Mouse (Mus musculus) hindbrain, postnatal 0 days (tissue): Measurements from ENCODE around the gene Mettl9. TPM values are rescaled to one million over a fixed set of nuclear protein-coding genes. Genes with fewer than 3 reads are reported as not detected.

Experiments used
- ATAC-seq: fragments of 200-750 bp; cut with Nextera tagmentation; 2 replicates; pipeline ENCODE4 v1.8.0; 2017; ENCODE audit warnings: mild to moderate bottlenecking, moderate TSS enrichment, moderate library complexity
- DNase-seq: peaks from one replicate; pipeline ENCODE4 v3.0.0-alpha.2; 2015; ENCODE audit warnings: low spot score
- H3K27ac ChIP-seq: fragments of 300-500 bp; sonication (generic); 2 replicates; pipeline ENCODE4 v1.5.1; 2014; ENCODE audit warnings: mild to moderate bottlenecking
- H3K27me3 ChIP-seq: fragments of 300-500 bp; sonication (generic); 2 replicates; pipeline ENCODE4 v1.6.1; 2014; ENCODE audit warnings: low read length, mixed read lengths; ENCODE audit not compliant: insufficient read depth
- H3K36me3 ChIP-seq: fragments of 300-500 bp; sonication (generic); 2 replicates; pipeline ENCODE4 v1.6.1; 2014; ENCODE audit warnings: low read length, mixed read lengths; ENCODE audit not compliant: insufficient read depth
- H3K4me1 ChIP-seq: fragments of 300-500 bp; sonication (generic); 2 replicates; pipeline ENCODE4 v1.6.1; 2014; ENCODE audit warnings: antibody characterized with exemption, low read length, mixed read lengths; ENCODE audit not compliant: insufficient read depth
- H3K4me2 ChIP-seq: fragments of 300-500 bp; sonication (generic); 2 replicates; pipeline ENCODE4 v1.6.1; 2014; ENCODE audit warnings: low read depth, mild to moderate bottlenecking, low read length, moderate library complexity, mixed read lengths
- H3K4me3 ChIP-seq: fragments of 300-500 bp; sonication (generic); 2 replicates; pipeline ENCODE4 v1.5.1; 2014; ENCODE audit warnings: low read length
- H3K9ac ChIP-seq: fragments of 300-500 bp; sonication (generic); replicated peaks from 2 replicates; pipeline ENCODE4 v1.6.1; 2014; ENCODE audit warnings: mild to moderate bottlenecking, low read length, moderate library complexity, mixed read lengths
- H3K9me3 ChIP-seq: fragments of 300-500 bp; sonication (generic); 2 replicates; pipeline ENCODE4 v1.6.1; 2016; ENCODE audit warnings: low read length, mixed read lengths
- CTCF ChIP-seq: IDR thresholded peaks from 2 replicates; pipeline ENCODE4 v1.5.1; 2016; ENCODE audit warnings: antibody characterized with exemption, control low read depth, low read depth
- WGBS: fragments of 180-500 bp; shearing (Covaris S2); extraction: QIAGEN DNeasy Blood & Tissue Kit; methylation state at CpG from one replicate; pipeline ENCODE4 v1.1.7; 2014; 5-methylcytosine and 5-hydroxymethylcytosine counted together
- polyA plus RNA-seq: library from polyadenylated mRNA; unstranded; fragments of >200 nt; fragmentation: Nextera tagmentation; extraction: Ambion mirVana; gene quantifications from 2 replicates; pipeline ENCODE4 v1.2.1, GENCODE M21; 2015
- total RNA-seq: library from RNA; depleted of rRNA; stranded (reverse); fragments of >200 nt; gene quantifications from 2 replicates; pipeline ENCODE4 v1.2.3, GENCODE M21; 2014; rRNA removed

Gene Mettl9
- 53.4 and 62.1 TPM in 2 replicates for total RNA-seq
- polyA plus RNA-seq: 153 and 155 TPM in 2 replicates

GRCm38 (mm10) chr7:121033856-121034652 lies at the start of gene Mettl9:
TSS of gene Mettl9 (plus strand) at chr7:121034445.
- H3K9ac ChIP-seq: peak within 1 kb of the TSS; percentile 95
- peak within 1 kb of the TSS; percentile 99 for H3K27ac ChIP-seq
- peaks cover 14% of the 10 kb centered on the region for H3K4me1 ChIP-seq
- TF ChIP-seq CTCF: peak; percentile 36; the same call in 1 of the 2 replicates
- WGBS: 2% methylated on average over 37 of the region's 43 CpGs
- peak within 1 kb of the TSS; percentile 90 for H3K4me3 ChIP-seq
- no peaks in the 10 kb centered on the region for H3K9me3 ChIP-seq
- H3K36me3 ChIP-seq: no peaks in the 10 kb centered on the region
- peak within 1 kb of the TSS; percentile 75 for H3K4me2 ChIP-seq
- DNase-seq (peak; percentile 97), ATAC-seq (peak; percentile 98)
- H3K27me3 ChIP-seq: 0 out of 2 replicates have a peak, but pooled peaks cover 3% of the 10 kb centered on the region

- Histone ChIP-seq H3K27ac (no peak overlapping the region), H3K4me3 (no peak overlapping the region), H3K4me2 (no peak overlapping the region), H3K9me3 (no peaks in the 10 kb centered on the region), H3K4me1 (no peaks in the 10 kb centered on the region), H3K36me3 (no peaks in the 10 kb centered on the region), H3K27me3 (no peaks in the 10 kb centered on the region), H3K9ac (no peak overlapping the region)
- no peak for DNase-seq
- ATAC-seq: no peak
- WGBS: 55% methylated on average over 8 of the region's 8 CpGs
- no peak for TF ChIP-seq CTCF
Observed at GRCm38 (mm10) chr7:120991191-120991590, 43.1 kb upstream of the Mettl9 start.

- ATAC-seq (no peak), DNase-seq (no peak)
- Histone ChIP-seq H3K4me3 (no peak overlapping the region), H3K27me3 (no peaks in the 10 kb centered on the region), H3K36me3 (no peaks in the 10 kb centered on the region), H3K9me3 (no peaks in the 10 kb centered on the region), H3K4me1 (no peaks in the 10 kb centered on the region), H3K9ac (no peak overlapping the region), H3K4me2 (no peak overlapping the region), H3K27ac (no peak overlapping the region)
- WGBS: 72% methylated on average over 2 of the region's 2 CpGs
- no peak for TF ChIP-seq CTCF
Observed at GRCm38 (mm10) chr7:120999021-120999530, 35.2 kb upstream of the Mettl9 start.

GRCm38 (mm10) chr7:121000065-121000822 lies 34.0 kb upstream of the Mettl9 start:
- no peaks in the 10 kb centered on the region for H3K4me1 ChIP-seq
- no peak overlapping the region for H3K4me3 ChIP-seq
- no peaks in the 10 kb centered on the region for H3K27me3 ChIP-seq

GRCm38 (mm10) chr7:121001879-121002278 lies 32.4 kb upstream of the Mettl9 start:
- H3K4me2 ChIP-seq: no peak overlapping the region
- H3K4me1 ChIP-seq: no peaks in the 10 kb centered on the region
- H3K27ac ChIP-seq: no peak overlapping the region
- no peak for DNase-seq
- no peak overlapping the region for H3K9ac ChIP-seq
- no peak for ATAC-seq
- no peak for TF ChIP-seq CTCF
- no peaks in the 10 kb centered on the region for H3K9me3 ChIP-seq
- no peaks in the 10 kb centered on the region for H3K36me3 ChIP-seq
- no peak overlapping the region for H3K4me3 ChIP-seq
- no peaks in the 10 kb centered on the region for H3K27me3 ChIP-seq
- 87% methylated on average over 3 of the region's 3 CpGs for WGBS

More at GRCm38 (mm10) chr7:121000065-121000822, 34.0 kb upstream of the Mettl9 start:
- ATAC-seq: no peak
- H3K9me3 ChIP-seq: no peaks in the 10 kb centered on the region
- H3K36me3 ChIP-seq: no peaks in the 10 kb centered on the region
- DNase-seq: no peak
- 73% methylated on average over 3 of the region's 3 CpGs for WGBS
- TF ChIP-seq CTCF: no peak
- H3K9ac ChIP-seq: no peak overlapping the region
- H3K4me2 ChIP-seq: no peak overlapping the region
- H3K27ac ChIP-seq: no peak overlapping the region

- Histone ChIP-seq H3K27ac (no peak overlapping the region), H3K9ac (no peak overlapping the region), H3K4me1 (no peaks in the 10 kb centered on the region), H3K4me2 (no peak overlapping the region), H3K4me3 (no peak overlapping the region), H3K27me3 (no peaks in the 10 kb centered on the region), H3K9me3 (no peaks in the 10 kb centered on the region), H3K36me3 (no peaks in the 10 kb centered on the region)
- DNase-seq: no peak
- no peak for TF ChIP-seq CTCF
- 86% methylated on average over 5 of the region's 5 CpGs for WGBS
- ATAC-seq: no peak
Observed at GRCm38 (mm10) chr7:121002407-121002928, 31.8 kb upstream of the Mettl9 start.
